Mouse (Mus musculus): Measurements from ENCODE around the gene Ifitm2. TPM values are rescaled to one million over a fixed set of nuclear protein-coding genes. Genes with fewer than 3 reads are reported as not detected.
A peak's percentile ranks its signal among the peaks of the same experiment; 100 is the strongest.
"Not testable (repeated sequence)": the region's sequence is repeated elsewhere in the genome, so short reads cannot be mapped to it uniquely, and the experiment has no call there.

Gene Ifitm2
- 841 and 986 TPM in 2 replicates for polyA plus RNA-seq (2012; rRNA removed)

GRCm38 (mm10) chr7:140955758-140956555 lies at the start of gene Ifitm2, which contains the start of gene Gm45717:
Ifitm2 (minus strand) TSS chr7:140955987.
Gm45717 (minus strand) TSS chr7:140955937.
- DNase-seq (ENCODE audit: low read depth): peak; percentile 89

GRCm38 (mm10) chr7:141003248-141004010 lies 47.6 kb upstream of the Ifitm2 start:
- peak; percentile 81 for DNase-seq (ENCODE audit: low read depth)

- DNase-seq (ENCODE audit: low read depth): no peak
Measured at GRCm38 (mm10) chr7:141000881-141001708, 45.3 kb upstream of the Ifitm2 start.

- DNase-seq (ENCODE audit: low read depth): no peak
Measured at GRCm38 (mm10) chr7:140998853-140999700, 43.3 kb upstream of the Ifitm2 start.

GRCm38 (mm10) chr7:140997817-140998216 lies 42.0 kb upstream of the Ifitm2 start:
- DNase-seq (ENCODE audit: low read depth): no peak

- no peak for DNase-seq (ENCODE audit: low read depth)
Measured at GRCm38 (mm10) chr7:140991117-140991689, 35.4 kb upstream of the Ifitm2 start.

GRCm38 (mm10) chr7:140990622-140991021 lies 34.8 kb upstream of the Ifitm2 start:
- no peak for DNase-seq (ENCODE audit: low read depth)

GRCm38 (mm10) chr7:140990185-140990584 lies 34.4 kb upstream of the Ifitm2 start:
- no peak for DNase-seq (ENCODE audit: low read depth)

GRCm38 (mm10) chr7:140989022-140989421 lies 33.2 kb upstream of the Ifitm2 start:
- DNase-seq (ENCODE audit: low read depth): peak; percentile 72

GRCm38 (mm10) chr7:140987182-140988138 lies 31.7 kb upstream of the Ifitm2 start:
- no peak for DNase-seq (ENCODE audit: low read depth)

GRCm38 (mm10) chr7:140982971-140983370 lies 27.2 kb upstream of the Ifitm2 start:
- DNase-seq (ENCODE audit: low read depth): no peak

- DNase-seq (ENCODE audit: low read depth): no peak
Measured at GRCm38 (mm10) chr7:140981704-140982103, 25.9 kb upstream of the Ifitm2 start.

GRCm38 (mm10) chr7:140976720-140977119 lies 20.9 kb upstream of the Ifitm2 start:
- DNase-seq (ENCODE audit: low read depth): not testable (repeated sequence)

- DNase-seq (ENCODE audit: low read depth): no peak
Measured at GRCm38 (mm10) chr7:140975465-140975864, 19.7 kb upstream of the Ifitm2 start.

GRCm38 (mm10) chr7:140974940-140975339 lies 19.2 kb upstream of the Ifitm2 start:
- no peak for DNase-seq (ENCODE audit: low read depth)

GRCm38 (mm10) chr7:140973396-140974165 lies 17.8 kb upstream of the Ifitm2 start:
- DNase-seq (ENCODE audit: low read depth): no peak

- no peak for DNase-seq (ENCODE audit: low read depth)
Measured at GRCm38 (mm10) chr7:140971479-140972171, 15.8 kb upstream of the Ifitm2 start.

- DNase-seq (ENCODE audit: low read depth): no peak
Measured at GRCm38 (mm10) chr7:140970931-140971330, 15.1 kb upstream of the Ifitm2 start.

Measured in gonadal fat pad, adult 2 months (tissue).